Mouse (Mus musculus) forebrain, postnatal 0 days (tissue): ENCODE measurements at regions not wholly inside any gene's neighbourhood (a gene's known extent, or its start where the extent isn't known, plus 50 kb on each side); places are given as distances from the start of the nearest gene placed in this dataset.
"Not testable (repeated sequence)": the region's sequence is repeated elsewhere in the genome, so short reads cannot be mapped to it uniquely, and the experiment has no call there.

Experiments
- ATAC-seq: fragments of 200-750 bp; cut with Nextera tagmentation; 2 replicates; pipeline ENCODE4 v1.8.0; 2017; ENCODE audit warnings: mild to moderate bottlenecking, moderate library complexity
- DNase-seq: peaks from one replicate; pipeline ENCODE4 v3.0.0-alpha.2; 2015
- H3K27ac ChIP-seq: fragments of 300-500 bp; sonication (generic); 2 replicates; pipeline ENCODE4 v1.5.1; 2014; ENCODE audit warnings: low read depth, mild to moderate bottlenecking, antibody characterized with exemption, low read length, moderate library complexity, mixed read lengths
- H3K27me3 ChIP-seq: fragments of 300-500 bp; sonication (generic); 2 replicates; pipeline ENCODE4 v1.6.1; 2014; ENCODE audit warnings: mild to moderate bottlenecking, low read length, mixed read lengths; ENCODE audit not compliant: insufficient read depth
- H3K36me3 ChIP-seq: fragments of 300-500 bp; sonication (generic); 2 replicates; pipeline ENCODE4 v1.6.1; 2014; ENCODE audit warnings: mild to moderate bottlenecking, moderate library complexity; ENCODE audit not compliant: insufficient read depth
- H3K4me1 ChIP-seq: fragments of 300-500 bp; sonication (generic); 2 replicates; pipeline ENCODE4 v1.6.1; 2014; ENCODE audit warnings: antibody characterized with exemption; ENCODE audit not compliant: insufficient read depth
- H3K4me2 ChIP-seq: fragments of 300-500 bp; sonication (generic); 2 replicates; pipeline ENCODE4 v1.6.1; 2014; ENCODE audit warnings: low read depth, mild to moderate bottlenecking, moderate library complexity
- H3K4me3 ChIP-seq: fragments of 300-500 bp; sonication (generic); 2 replicates; pipeline ENCODE4 v1.5.1; 2014; ENCODE audit warnings: low read depth, low read length, mixed read lengths
- H3K9ac ChIP-seq: fragments of 300-500 bp; sonication (generic); 2 replicates; pipeline ENCODE4 v1.6.1; 2014; ENCODE audit warnings: mild to moderate bottlenecking
- H3K9me3 ChIP-seq: fragments of 300-500 bp; sonication (generic); 2 replicates; pipeline ENCODE4 v1.6.1; 2016; ENCODE audit warnings: low read length
- CTCF ChIP-seq: sonication (generic); IDR thresholded peaks from 2 replicates; pipeline ENCODE4 v1.5.1; 2016; ENCODE audit warnings: antibody characterized with exemption, control low read depth, low read depth
- WGBS: fragments of 180-500 bp; shearing (Covaris S2); extraction: QIAGEN DNeasy Blood & Tissue Kit; methylation state at CpG from one replicate; pipeline ENCODE4 v1.1.7; 2014; 5-methylcytosine and 5-hydroxymethylcytosine counted together

DNA sequence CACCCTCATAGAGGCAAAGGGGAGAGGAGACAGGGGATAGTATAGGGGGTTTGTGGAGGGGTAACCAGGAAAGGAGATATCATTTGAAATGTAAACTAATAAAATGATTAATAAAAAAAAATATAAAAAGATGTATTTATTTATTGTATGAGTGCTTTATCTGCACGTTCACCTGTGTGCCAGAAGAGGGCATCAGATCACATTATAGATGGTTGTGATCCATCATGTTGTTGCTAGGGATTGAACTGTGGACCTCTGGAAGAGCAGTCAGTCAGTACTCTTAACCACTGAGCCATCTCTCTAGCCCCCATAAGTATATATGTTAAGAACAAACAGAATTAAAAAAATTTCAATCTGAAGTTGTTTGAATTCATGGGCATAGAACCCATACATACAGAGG lies 69.4 kb upstream of the Max start:
- no peaks in the 10 kb centered on the region for H3K4me1 ChIP-seq
- H3K27ac ChIP-seq = no peak overlapping the region
- H3K9me3 ChIP-seq = no peaks in the 10 kb centered on the region
- no peak for DNase-seq
- no peak overlapping the region for H3K4me2 ChIP-seq
- H3K27me3 ChIP-seq = no peaks in the 10 kb centered on the region
- no peaks in the 10 kb centered on the region for H3K36me3 ChIP-seq
- WGBS = 95% methylated on average over 1 of the region's 1 CpGs
- no peak for TF ChIP-seq CTCF
- no peak for ATAC-seq
- H3K4me3 ChIP-seq = no peak overlapping the region
- H3K9ac ChIP-seq = no peak overlapping the region

GRCm38 (mm10) chr12:77025431-77025879 lies 63.5 kb upstream of the Max start:
- Histone ChIP-seq H3K4me1 (0 out of 2 replicates have a peak, but pooled peaks cover under 1% of the 10 kb centered on the region), H3K9ac (no peak overlapping the region), H3K27ac (no peak overlapping the region), H3K4me3 (no peak overlapping the region), H3K9me3 (no peaks in the 10 kb centered on the region), H3K27me3 (no peaks in the 10 kb centered on the region; the same call in 1 of the 2 replicates), H3K4me2 (no peak overlapping the region), H3K36me3 (no peaks in the 10 kb centered on the region)
- DNase-seq (no peak), ATAC-seq (no peak)
- TF ChIP-seq CTCF = no peak
- WGBS = 67% methylated on average over 7 of the region's 7 CpGs

DNA sequence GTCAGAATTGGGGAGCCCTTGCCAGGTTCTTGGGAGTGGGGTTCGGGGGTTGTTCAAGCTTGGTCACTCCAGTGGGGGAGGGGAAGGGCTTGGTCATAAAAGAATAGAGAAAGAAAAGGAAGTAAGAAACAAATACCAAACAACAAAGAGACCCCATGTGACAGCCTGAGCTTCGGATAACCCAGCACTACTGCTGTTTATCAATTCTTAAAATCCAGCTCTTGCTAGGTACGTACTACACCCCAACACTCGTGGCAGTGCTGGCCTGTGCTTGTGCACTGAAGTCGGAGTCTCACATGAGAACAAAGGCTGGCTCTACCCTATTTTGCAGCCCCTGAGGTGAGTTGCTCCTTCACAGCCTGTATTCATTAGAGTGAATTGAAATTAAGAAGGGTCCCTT lies 60.5 kb upstream of the Max start:
- Histone ChIP-seq H3K27ac (no peak overlapping the region), H3K4me2 (no peak overlapping the region), H3K27me3 (no peaks in the 10 kb centered on the region; the same call in 1 of the 2 replicates), H3K4me1 (0 out of 2 replicates have a peak, but pooled peaks cover 5% of the 10 kb centered on the region), H3K9me3 (no peaks in the 10 kb centered on the region), H3K9ac (no peak overlapping the region), H3K4me3 (no peak overlapping the region), H3K36me3 (no peaks in the 10 kb centered on the region)
- DNase-seq (no peak), ATAC-seq (no peak)
- WGBS = 18% methylated on average over 5 of the region's 5 CpGs
- TF ChIP-seq CTCF = no peak

DNA sequence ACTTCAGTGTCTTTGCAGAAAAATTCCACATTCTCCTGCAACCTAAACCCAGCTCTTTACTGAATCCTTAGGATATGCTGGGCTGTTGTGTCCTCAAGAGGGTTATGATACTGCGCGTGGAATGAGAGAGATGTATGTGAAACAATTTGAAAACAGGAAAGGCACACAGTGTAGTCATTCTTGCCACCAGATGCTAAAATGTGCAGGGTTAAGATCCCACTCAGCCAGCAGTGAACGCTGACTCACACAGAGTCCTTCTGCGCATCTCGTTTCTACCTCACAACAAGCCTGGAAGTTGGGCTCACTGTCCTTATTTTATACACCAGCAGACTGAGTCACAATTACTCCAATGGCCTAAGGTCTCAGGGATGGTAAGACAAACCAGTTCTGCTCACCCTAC lies 59.9 kb upstream of the Max start:
- ATAC-seq (no peak), DNase-seq (no peak)
- no peak overlapping the region for H3K4me2 ChIP-seq
- no peak overlapping the region for H3K27ac ChIP-seq
- no peak overlapping the region for H3K4me3 ChIP-seq
- H3K4me1 ChIP-seq = 0 out of 2 replicates have a peak, but pooled peaks cover 5% of the 10 kb centered on the region
- H3K36me3 ChIP-seq = no peaks in the 10 kb centered on the region
- no peaks in the 10 kb centered on the region for H3K9me3 ChIP-seq
- no peak for TF ChIP-seq CTCF
- H3K9ac ChIP-seq = no peak overlapping the region
- WGBS = 84% methylated on average over 5 of the region's 5 CpGs
- no peaks in the 10 kb centered on the region; the same call in 1 of the 2 replicates for H3K27me3 ChIP-seq

DNA sequence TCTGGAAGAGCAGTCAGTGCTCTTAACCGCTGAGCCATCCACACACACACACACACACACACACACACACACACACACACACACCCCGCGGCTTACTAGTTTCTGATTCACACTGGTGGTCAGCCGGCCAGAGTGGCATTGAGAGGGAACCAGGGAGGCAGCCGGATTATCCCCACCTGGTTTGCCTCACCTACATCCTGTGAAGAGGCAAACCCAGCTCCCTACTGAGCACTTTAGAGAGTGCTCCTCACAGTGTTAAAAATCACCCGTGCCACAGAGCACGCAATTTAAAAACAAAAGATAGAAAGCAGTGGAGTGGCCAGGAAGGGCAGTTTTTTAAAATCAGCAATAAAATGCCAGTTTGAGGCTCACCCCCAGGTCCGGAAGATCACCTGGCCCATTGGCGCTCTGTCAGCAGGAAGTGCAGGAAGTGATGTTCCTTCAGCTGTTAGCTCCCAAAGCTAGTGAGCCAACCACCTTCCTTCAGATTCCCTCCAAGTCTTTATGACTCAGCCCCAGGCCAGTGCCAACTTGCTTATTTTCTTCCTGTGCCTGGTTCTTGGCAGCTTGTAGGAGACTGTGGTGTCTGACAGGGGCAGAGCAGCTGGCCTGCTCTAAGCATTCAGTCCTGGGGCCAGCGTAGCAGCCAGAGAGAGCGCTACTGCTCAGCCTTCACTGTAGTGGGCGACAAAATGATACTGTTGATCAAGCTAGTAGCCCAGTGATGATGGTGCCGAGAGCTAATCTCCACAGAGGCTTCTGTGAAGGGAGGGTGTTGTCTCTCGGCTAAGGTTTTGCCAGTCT lies 57.9 kb upstream of the Max start:
- TF ChIP-seq CTCF = peak; percentile 22; the same call in 1 of the 2 replicates
- WGBS = 50% methylated on average over 14 of the region's 14 CpGs
- Histone ChIP-seq H3K9me3 (no peaks in the 10 kb centered on the region), H3K4me2 (no peak overlapping the region), H3K27ac (no peak overlapping the region), H3K4me3 (no peak overlapping the region), H3K4me1 (0 out of 2 replicates have a peak, but pooled peaks cover 5% of the 10 kb centered on the region), H3K9ac (no peak overlapping the region), H3K36me3 (no peaks in the 10 kb centered on the region), H3K27me3 (no peaks in the 10 kb centered on the region; the same call in 1 of the 2 replicates)
- DNase-seq (peak; percentile 77), ATAC-seq (peak; percentile 96)

DNA sequence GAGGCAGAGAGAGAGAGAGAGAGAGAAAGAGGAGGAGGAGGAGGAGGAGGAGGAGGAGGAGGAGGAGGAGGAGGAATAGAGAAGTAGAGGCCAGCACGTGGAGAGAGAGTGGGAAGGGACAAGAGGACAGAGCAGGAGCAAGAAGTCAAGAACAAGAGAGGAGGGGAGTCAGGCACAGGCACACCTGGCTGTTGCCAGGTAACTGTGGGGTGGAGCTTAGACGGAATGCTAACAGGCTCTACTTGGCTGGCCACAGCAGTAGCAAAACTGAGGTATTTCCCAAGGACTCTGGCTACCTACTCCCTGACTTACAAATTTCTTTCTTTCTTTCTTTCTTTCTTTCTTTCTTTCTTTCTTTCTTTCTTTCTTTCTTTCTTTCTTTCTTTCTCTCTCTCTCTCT lies 57.1 kb upstream of the Max start:
- DNase-seq, H3K9me3 ChIP-seq, H3K4me3 ChIP-seq, H3K4me2 ChIP-seq, ATAC-seq, H3K27ac ChIP-seq, H3K27me3 ChIP-seq, H3K4me1 ChIP-seq, H3K9ac ChIP-seq, H3K36me3 ChIP-seq: not testable (repeated sequence)
- 31% methylated on average over 2 of the region's 2 CpGs for WGBS

DNA sequence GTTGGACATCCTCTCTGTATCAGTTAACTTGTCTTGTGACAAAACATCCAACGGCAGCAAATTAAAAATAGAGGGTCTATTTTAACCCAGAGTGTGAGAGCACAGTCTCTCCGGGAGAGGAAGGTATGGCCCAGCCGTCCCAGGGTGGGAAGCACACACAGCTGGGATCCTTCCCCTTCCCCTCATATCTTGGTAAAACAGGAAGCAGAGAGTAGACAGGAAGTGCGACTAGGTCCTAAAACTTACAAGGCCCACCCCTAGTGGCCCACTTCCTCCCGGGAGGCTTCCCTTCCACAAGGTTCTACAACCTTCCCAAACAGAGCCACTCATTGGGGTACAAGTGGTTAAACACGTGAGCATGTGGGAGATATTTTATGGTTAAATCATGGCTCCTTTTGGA lies 56.4 kb upstream of the Max start:
- DNase-seq (no peak), ATAC-seq (no peak)
- H3K27ac ChIP-seq = no peak overlapping the region
- H3K4me1 ChIP-seq = 0 out of 2 replicates have a peak, but pooled peaks cover 5% of the 10 kb centered on the region
- no peaks in the 10 kb centered on the region for H3K9me3 ChIP-seq
- no peaks in the 10 kb centered on the region; the same call in 1 of the 2 replicates for H3K27me3 ChIP-seq
- H3K4me2 ChIP-seq = no peak overlapping the region
- H3K9ac ChIP-seq = no peak overlapping the region
- H3K36me3 ChIP-seq = no peaks in the 10 kb centered on the region
- no peak overlapping the region for H3K4me3 ChIP-seq
- 84% methylated on average over 6 of the region's 6 CpGs for WGBS
- no peak for TF ChIP-seq CTCF
